Mouse (Mus musculus) erythroblast, embryonic 14.5 days (primary cell): ENCODE results near the gene Nus1. TPM values are rescaled to one million over a fixed set of nuclear protein-coding genes. Genes with fewer than 3 reads are reported as not detected.

Source experiments
- H3K27me3 ChIP-seq: 2 replicates; pipeline ENCODE4 v1.6.1; 2012; ENCODE audit warnings: inconsistent platforms; ENCODE audit not compliant: control insufficient read depth
- H3K36me3 ChIP-seq: 2 replicates; pipeline ENCODE4 v1.6.1; 2012; ENCODE audit warnings: mild to moderate bottlenecking, inconsistent platforms; ENCODE audit not compliant: control insufficient read depth
- H3K4me1 ChIP-seq: 2 replicates; pipeline ENCODE4 v1.6.1; 2012; ENCODE audit warnings: inconsistent platforms; ENCODE audit not compliant: control insufficient read depth
- H3K4me3 ChIP-seq: replicated peaks from 2 replicates; pipeline ENCODE3; 2012; ENCODE audit warnings: moderate library complexity, mild to moderate bottlenecking, inconsistent platforms
- H3K9me3 ChIP-seq: 2 replicates; pipeline ENCODE4 v1.6.1; 2012; ENCODE audit warnings: low read length, inconsistent platforms, mixed read lengths; ENCODE audit not compliant: control insufficient read depth
- GATA1 ChIP-seq: IDR thresholded peaks from 2 replicates; pipeline ENCODE4 v1.6.1; 2012; ENCODE audit warnings: low read length, inconsistent platforms, mixed read lengths
- TAL1 ChIP-seq: IDR thresholded peaks from 3 replicates; pipeline ENCODE4 v1.6.1; 2012; ENCODE audit warnings: low read length, inconsistent platforms, mixed read lengths
- polyA plus RNA-seq: library from polyadenylated mRNA; stranded (reverse); fragments of >175 nt; gene quantifications from 2 replicates; pipeline ENCODE4 v1.2.3, GENCODE M21; 2012

The Nus1 gene
- polyA plus RNA-seq, 1 experiment = 0.82 TPM

DNA sequence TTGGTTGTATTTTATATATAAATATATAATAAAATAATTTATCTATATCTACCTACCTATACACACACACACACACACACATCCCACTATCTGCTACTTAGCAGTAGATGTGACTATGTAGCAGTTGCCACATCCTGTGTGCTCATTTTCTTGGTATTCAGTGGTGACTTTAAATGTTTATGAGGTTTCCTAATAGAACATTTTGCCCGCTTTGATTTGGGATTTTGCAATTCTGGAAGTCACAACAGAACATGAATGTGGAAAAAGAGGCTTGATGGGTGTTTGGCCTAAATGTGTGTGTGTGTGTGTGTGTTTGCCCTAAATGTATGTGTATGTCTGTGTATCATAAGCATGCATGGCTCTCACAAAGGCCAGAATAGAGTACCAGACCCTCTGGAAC, 33.8 kb upstream of the Nus1 start:
- Histone ChIP-seq H3K9me3 (no peaks in the 10 kb centered on the region), H3K4me1 (peaks cover 26% of the 10 kb centered on the region), H3K4me3 (no peak overlapping the region), H3K36me3 (no peaks in the 10 kb centered on the region), H3K27me3 (no peaks in the 10 kb centered on the region)
- TF ChIP-seq TAL1 = no peak
- TF ChIP-seq GATA1 = no peak

DNA sequence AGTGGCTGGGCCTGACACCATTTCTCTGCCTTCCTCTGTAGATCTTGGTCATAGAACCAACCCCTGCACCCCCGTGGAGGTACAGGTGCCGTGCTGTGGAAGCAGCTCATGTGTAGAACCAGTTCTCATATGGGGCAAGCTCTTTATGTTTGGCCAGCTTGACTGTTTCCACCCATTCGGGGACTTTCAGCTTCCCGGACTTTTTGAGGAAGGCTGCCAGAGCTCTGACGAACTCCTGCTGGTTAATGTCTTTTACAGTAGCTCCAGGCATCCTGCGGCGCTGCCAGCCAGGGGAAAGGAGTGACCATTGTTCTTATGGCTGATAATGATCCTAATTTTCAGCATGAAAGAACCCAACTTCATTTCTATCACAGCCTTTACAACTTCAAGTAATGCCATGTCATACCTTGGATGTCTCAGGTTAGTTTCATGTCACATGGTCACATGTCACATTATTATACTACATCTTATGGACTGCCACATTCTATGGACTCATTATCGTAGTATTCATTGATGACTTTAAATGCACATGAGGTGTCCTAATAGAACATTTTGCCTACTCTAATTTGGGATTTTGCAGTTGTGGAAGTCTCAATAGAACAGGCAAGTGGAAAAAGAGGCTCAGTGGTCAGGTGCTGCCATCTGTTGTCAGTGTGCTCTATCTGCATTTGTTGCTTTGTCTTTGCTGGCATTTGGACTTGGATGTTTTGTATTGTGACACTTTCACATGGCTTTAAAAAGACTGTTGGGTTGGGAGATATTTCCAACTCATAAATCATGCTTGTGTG, 32.3 kb upstream of the Nus1 start:
- no peaks in the 10 kb centered on the region for H3K27me3 ChIP-seq
- TF ChIP-seq TAL1 = no peak
- H3K36me3 ChIP-seq = no peaks in the 10 kb centered on the region
- peaks cover 25% of the 10 kb centered on the region for H3K4me1 ChIP-seq
- H3K9me3 ChIP-seq = no peaks in the 10 kb centered on the region
- H3K4me3 ChIP-seq = no peak overlapping the region

DNA sequence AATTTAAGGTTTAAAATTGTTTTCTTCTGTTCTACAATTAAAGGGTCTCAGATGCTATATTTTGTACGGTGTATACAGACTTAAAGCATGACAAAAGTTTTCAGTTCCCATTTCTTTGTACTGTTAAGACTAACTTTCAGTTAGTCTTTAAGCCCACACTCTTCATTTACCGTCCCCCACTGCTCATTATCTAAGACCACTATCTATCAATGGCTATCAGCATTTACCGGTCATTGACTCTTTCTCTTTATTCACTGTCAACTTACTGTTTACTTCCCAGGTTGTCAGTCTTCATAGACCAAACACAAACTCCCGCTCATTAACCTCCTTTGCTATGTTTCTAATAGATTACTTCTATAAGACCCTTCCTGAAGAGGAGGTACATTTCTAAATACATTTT, 30.2 kb upstream of the Nus1 start:
- no peaks in the 10 kb centered on the region for H3K27me3 ChIP-seq
- no peaks in the 10 kb centered on the region for H3K9me3 ChIP-seq
- no peak for TF ChIP-seq GATA1
- TF ChIP-seq TAL1 = no peak

DNA sequence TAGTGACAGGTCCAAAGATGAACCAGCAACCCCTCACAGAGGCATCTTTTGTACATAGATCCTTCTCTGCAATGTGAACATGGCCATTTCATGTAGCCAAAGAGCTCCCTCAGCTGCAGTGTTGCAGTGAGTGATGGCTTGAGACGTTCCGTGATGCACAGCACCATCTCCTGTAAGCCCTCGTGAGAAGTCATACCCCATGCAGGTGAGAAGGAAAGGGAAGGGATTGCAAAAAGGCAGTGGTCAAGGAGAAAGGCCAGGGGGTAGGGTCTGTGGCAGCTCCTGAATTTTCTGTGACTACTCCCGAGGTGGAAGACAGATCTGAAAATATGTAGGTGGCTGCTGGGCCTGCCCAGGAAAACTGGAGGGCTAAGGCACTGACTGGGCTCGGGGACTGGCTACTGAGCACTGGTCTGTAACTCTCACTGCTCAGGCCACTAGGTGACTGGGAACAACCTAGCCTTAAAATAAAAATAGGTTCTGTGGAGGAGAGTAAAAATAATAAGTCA, 28.4 kb upstream of the Nus1 start, which contains the start of gene Nepn:
TSS of gene Nepn (plus strand) at position 51 of the 509 bp plus-strand sequence.
- no peak for TF ChIP-seq GATA1
- no peak for TF ChIP-seq TAL1
- H3K4me3 ChIP-seq = no peak within 1 kb of the TSS
- no peaks in the 10 kb centered on the region for H3K9me3 ChIP-seq
- no peaks in the 10 kb centered on the region for H3K36me3 ChIP-seq
- H3K4me1 ChIP-seq = no peaks in the 10 kb centered on the region
- no peaks in the 10 kb centered on the region for H3K27me3 ChIP-seq

More for the DNA sequence above, 30.2 kb upstream of the Nus1 start:
- H3K36me3 ChIP-seq = no peaks in the 10 kb centered on the region
- peaks cover 12% of the 10 kb centered on the region for H3K4me1 ChIP-seq
- H3K4me3 ChIP-seq = no peak overlapping the region

DNA sequence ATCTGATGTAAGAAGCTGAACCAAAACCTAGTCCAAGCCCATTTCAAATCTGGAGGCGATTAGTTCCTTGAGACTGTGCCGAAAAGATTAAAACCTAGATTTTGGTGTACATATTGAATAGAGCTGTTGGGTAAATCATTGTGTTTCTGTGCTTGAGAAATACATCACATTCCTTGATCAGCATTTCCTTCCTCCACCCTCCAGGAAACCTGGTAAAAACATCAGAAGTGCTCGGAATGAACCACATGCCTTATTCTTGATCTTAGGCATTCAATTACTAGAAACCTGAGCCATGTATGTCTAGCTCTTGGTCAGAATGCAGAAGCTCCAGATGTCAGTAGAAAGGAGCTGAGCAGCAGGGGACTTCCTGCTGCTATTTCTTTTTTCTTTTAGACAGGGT, 27.9 kb upstream of the Nus1 start:
- H3K4me1 ChIP-seq = no peaks in the 10 kb centered on the region
- H3K36me3 ChIP-seq = no peaks in the 10 kb centered on the region
- H3K27me3 ChIP-seq = no peaks in the 10 kb centered on the region
- no peak for TF ChIP-seq GATA1
- TF ChIP-seq TAL1 = no peak
- H3K4me3 ChIP-seq = no peak overlapping the region
- H3K9me3 ChIP-seq = no peaks in the 10 kb centered on the region

DNA sequence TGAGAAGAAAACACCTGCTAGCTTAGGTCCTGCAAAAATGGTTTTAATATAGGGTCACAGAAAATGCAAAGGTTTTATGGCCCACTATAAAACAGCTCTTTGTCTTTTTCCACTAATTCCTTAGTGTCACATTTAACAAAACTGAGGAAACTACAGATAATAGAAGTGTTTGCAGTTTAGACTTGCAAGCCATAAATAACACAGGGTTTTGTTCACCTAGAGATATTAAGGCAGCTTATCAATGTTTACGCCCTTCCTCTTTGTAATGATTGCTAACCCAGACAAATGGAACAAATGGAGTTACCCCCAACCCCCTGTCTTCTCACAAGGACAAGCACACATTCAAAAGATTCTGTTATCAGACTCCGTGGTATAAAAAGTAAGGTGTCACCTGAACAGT, 26.1 kb upstream of the Nus1 start:
- no peak for TF ChIP-seq TAL1
- TF ChIP-seq GATA1 = no peak
- H3K9me3 ChIP-seq = no peaks in the 10 kb centered on the region
- no peak overlapping the region for H3K4me3 ChIP-seq
- H3K4me1 ChIP-seq = no peaks in the 10 kb centered on the region
- H3K27me3 ChIP-seq = no peaks in the 10 kb centered on the region
- no peaks in the 10 kb centered on the region for H3K36me3 ChIP-seq

DNA sequence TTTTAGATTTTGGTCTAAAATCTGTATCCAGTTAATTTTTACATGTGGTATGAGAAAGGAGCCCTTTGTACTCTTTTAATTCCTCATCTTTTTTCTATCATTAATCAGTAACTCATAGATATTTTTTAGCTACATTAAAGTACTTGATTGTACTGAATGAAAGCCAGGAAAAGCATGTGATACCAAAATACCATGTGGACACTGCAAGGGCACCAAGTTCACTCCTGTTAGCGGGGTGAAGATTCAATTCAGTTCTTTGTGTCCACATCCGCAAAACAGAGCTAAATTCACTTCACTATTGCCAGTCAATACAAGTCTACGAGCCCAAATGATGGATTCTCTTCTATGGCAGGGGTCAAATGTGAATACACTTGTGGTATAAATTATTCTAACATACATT, 20.7 kb upstream of the Nus1 start:
- Histone ChIP-seq H3K4me3 (no peak overlapping the region), H3K27me3 (no peaks in the 10 kb centered on the region), H3K9me3 (no peaks in the 10 kb centered on the region), H3K36me3 (no peaks in the 10 kb centered on the region), H3K4me1 (no peaks in the 10 kb centered on the region)
- TF ChIP-seq TAL1 (no peak), GATA1 (no peak)

DNA sequence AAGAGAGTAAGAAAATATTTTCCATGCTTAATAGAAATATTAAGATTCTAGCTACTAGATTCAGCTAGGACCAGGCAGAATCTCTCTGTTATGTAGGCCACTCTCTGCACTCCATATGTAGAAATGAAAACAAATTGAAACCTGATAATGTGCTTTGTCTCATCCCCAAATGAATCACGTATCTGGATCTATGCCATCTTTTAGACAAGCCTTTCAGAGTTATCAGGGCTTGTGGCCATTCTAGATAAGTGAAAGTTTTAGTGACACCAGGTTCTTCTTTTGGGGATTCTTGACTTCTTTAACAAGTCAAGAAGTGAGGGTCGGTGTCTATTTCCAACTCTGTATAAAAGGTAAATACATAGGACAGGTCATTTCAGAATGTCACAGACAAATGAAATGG, 18.6 kb upstream of the Nus1 start:
- H3K4me3 ChIP-seq = no peak overlapping the region
- no peak for TF ChIP-seq GATA1
- no peak for TF ChIP-seq TAL1
- no peaks in the 10 kb centered on the region for H3K36me3 ChIP-seq
- no peaks in the 10 kb centered on the region for H3K4me1 ChIP-seq
- H3K27me3 ChIP-seq = peaks cover 2% of the 10 kb centered on the region; the same call in 1 of the 2 replicates
- no peaks in the 10 kb centered on the region for H3K9me3 ChIP-seq

DNA sequence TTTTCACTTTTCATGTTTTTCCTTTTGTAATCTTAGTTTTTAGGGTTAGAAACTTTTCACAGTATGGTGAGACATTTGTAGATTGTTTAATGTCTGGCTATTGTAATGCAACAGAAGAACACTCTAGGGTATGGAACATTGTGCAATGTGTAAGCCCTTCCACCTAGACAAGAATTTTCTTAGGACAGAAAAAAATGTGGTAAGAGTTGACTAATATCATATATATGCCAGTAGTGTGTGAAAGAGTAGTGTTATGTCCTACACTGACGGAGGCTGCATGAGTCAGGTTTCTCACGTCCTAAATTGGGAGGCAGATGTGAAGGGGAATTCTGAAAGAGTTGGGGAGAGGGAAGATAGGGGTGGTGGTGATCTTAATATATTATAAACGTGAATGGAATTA, 17.6 kb upstream of the Nus1 start:
- TF ChIP-seq GATA1 (no peak), TAL1 (no peak)
- Histone ChIP-seq H3K4me1 (no peaks in the 10 kb centered on the region), H3K9me3 (no peaks in the 10 kb centered on the region), H3K36me3 (no peaks in the 10 kb centered on the region), H3K27me3 (peaks cover 2% of the 10 kb centered on the region; the same call in 1 of the 2 replicates), H3K4me3 (no peak overlapping the region)

DNA sequence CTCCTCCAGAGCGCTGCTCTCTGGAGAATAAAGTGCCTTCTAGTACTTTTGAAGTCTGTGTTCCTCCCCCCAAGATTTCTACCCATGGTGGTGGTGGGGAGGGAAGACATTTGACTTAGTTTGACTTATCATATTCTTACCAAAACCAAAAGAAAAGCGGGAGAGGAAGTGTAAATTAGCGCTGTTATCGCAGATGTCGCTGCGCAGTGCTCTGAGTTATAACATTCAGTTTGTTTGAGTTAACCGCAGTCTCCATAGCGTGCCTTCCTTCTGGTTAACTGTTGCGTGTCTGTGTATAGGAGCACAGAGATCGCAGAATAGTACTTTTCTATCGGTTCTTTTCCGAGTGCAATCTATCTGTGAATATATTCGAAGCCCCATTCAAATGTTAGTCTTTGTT, 12.2 kb upstream of the Nus1 start:
- H3K4me1 ChIP-seq = no peaks in the 10 kb centered on the region
- no peak overlapping the region for H3K4me3 ChIP-seq
- no peaks in the 10 kb centered on the region for H3K9me3 ChIP-seq
- H3K36me3 ChIP-seq = no peaks in the 10 kb centered on the region
- TF ChIP-seq GATA1 (no peak), TAL1 (no peak)
- peaks cover 12% of the 10 kb centered on the region for H3K27me3 ChIP-seq
